Mouse (Mus musculus): ENCODE measurements around the gene Olfr209.
A peak's percentile ranks its signal among the peaks of the same experiment; 100 is the strongest.
"Not testable (repeated sequence)": the region's sequence is repeated elsewhere in the genome, so short reads cannot be mapped to it uniquely, and the experiment has no call there.

The Olfr209 gene

GRCm38 (mm10) chr16:59363893-59364292 is at the start of gene Olfr209:
Gene Olfr209, minus strand, starts transcription at chr16:59363993.
- no peak for DNase-seq

GRCm38 (mm10) chr16:59413475-59413874 is 49.7 kb upstream of the Olfr209 start:
- no peak for DNase-seq

GRCm38 (mm10) chr16:59409800-59410199 is 46.0 kb upstream of the Olfr209 start:
- no peak for DNase-seq

GRCm38 (mm10) chr16:59409341-59409748 is 45.6 kb upstream of the Olfr209 start:
- no peak for DNase-seq

GRCm38 (mm10) chr16:59407032-59407431 is 43.2 kb upstream of the Olfr209 start, which contains the start of gene Gabrr3:
Gene Gabrr3, plus strand, starts transcription at chr16:59407332.
- no peak for DNase-seq

- DNase-seq: no peak
Measured at GRCm38 (mm10) chr16:59404798-59405197, 41.0 kb upstream of the Olfr209 start.

GRCm38 (mm10) chr16:59403684-59404083 is 39.9 kb upstream of the Olfr209 start:
- peak; percentile 12 to 13 for DNase-seq

- no peak for DNase-seq
Measured at GRCm38 (mm10) chr16:59401985-59402384, 38.2 kb upstream of the Olfr209 start.

GRCm38 (mm10) chr16:59401102-59401501 is 37.3 kb upstream of the Olfr209 start:
- no peak for DNase-seq

- DNase-seq: no peak
Measured at GRCm38 (mm10) chr16:59393300-59393699, 29.5 kb upstream of the Olfr209 start.

- no peak for DNase-seq
Measured at GRCm38 (mm10) chr16:59349146-59349545, 14.6 kb downstream of the Olfr209 start, which contains the start of gene Olfr206. Gene Olfr206, minus strand, starts transcription at chr16:59349246.

- no peak for DNase-seq
Measured at GRCm38 (mm10) chr16:59331038-59331437, 32.8 kb downstream of the Olfr209 start, which contains the start of gene Olfr205. Gene Olfr205, minus strand, starts transcription at chr16:59331138.

- not testable (repeated sequence) for DNase-seq
Measured at GRCm38 (mm10) chr16:59323262-59323661, 40.5 kb downstream of the Olfr209 start.

GRCm38 (mm10) chr16:59318148-59318547 is 45.6 kb downstream of the Olfr209 start, which contains the start of gene Olfr204:
Gene Olfr204, minus strand, starts transcription at chr16:59318248.
- DNase-seq: no peak
